Mouse (Mus musculus) limb, embryonic 11.5 days (tissue): ENCODE results near the gene Ackr2. TPM values are rescaled to one million over a fixed set of nuclear protein-coding genes. Genes with fewer than 3 reads are reported as not detected.

Experiments used
- ATAC-seq: fragments of 200-750 bp; cut with Nextera tagmentation; 2 replicates; pipeline ENCODE4 v1.8.0; 2017; ENCODE audit warnings: low read depth; ENCODE audit not compliant: insufficient number of reproducible peaks, low FRiP score, low TSS enrichment
- DNase-seq: peaks from one replicate; pipeline ENCODE4 v3.0.0-alpha.2; 2015; ENCODE audit warnings: low spot score
- H3K27ac ChIP-seq: fragments of 300-500 bp; sonication (generic); replicated peaks from 2 replicates; pipeline ENCODE4 v1.5.1; 2014; ENCODE audit warnings: low read depth, mild to moderate bottlenecking, low read length
- H3K27me3 ChIP-seq: fragments of 300-500 bp; sonication (generic); 2 replicates; pipeline ENCODE4 v1.6.1; 2014; ENCODE audit warnings: mild to moderate bottlenecking, low read length, mixed read lengths; ENCODE audit not compliant: control insufficient read depth, insufficient read depth
- H3K36me3 ChIP-seq: fragments of 300-500 bp; sonication (generic); 2 replicates; pipeline ENCODE4 v1.6.1; 2014; ENCODE audit warnings: mild to moderate bottlenecking, low read length, moderate library complexity, mixed read lengths; ENCODE audit not compliant: control insufficient read depth, insufficient read depth
- H3K4me1 ChIP-seq: fragments of 300-500 bp; sonication (generic); 2 replicates; pipeline ENCODE4 v1.6.1; 2014; ENCODE audit warnings: low read length, mixed read lengths; ENCODE audit not compliant: control insufficient read depth, insufficient read depth
- H3K4me2 ChIP-seq: fragments of 300-500 bp; sonication (generic); 2 replicates; pipeline ENCODE4 v1.6.1; 2014; ENCODE audit warnings: low read depth, mild to moderate bottlenecking, moderate library complexity; ENCODE audit not compliant: severe bottlenecking
- H3K4me3 ChIP-seq: fragments of 300-500 bp; sonication (generic); 2 replicates; pipeline ENCODE4 v1.5.1; 2014; ENCODE audit warnings: low read depth, low read length
- H3K9ac ChIP-seq: fragments of 300-500 bp; sonication (generic); 2 replicates; pipeline ENCODE4 v1.6.1; 2014; ENCODE audit warnings: mild to moderate bottlenecking, low read length
- H3K9me3 ChIP-seq: fragments of 300-500 bp; sonication (generic); 2 replicates; pipeline ENCODE4 v1.6.1; 2016; ENCODE audit warnings: low read length; ENCODE audit not compliant: control insufficient read depth
- WGBS: fragments of 180-500 bp; shearing (Covaris S2); extraction: QIAGEN DNeasy Blood & Tissue Kit; methylation state at CpG from one replicate; pipeline ENCODE4 v1.1.7; 2014; 5-methylcytosine and 5-hydroxymethylcytosine counted together
- polyA plus RNA-seq: library from polyadenylated mRNA; unstranded; fragments of >200 nt; fragmentation: Nextera tagmentation; extraction: Ambion mirVana; gene quantifications from 2 replicates; pipeline ENCODE4 v1.2.1, GENCODE M21; 2014

Gene Ackr2
- polyA plus RNA-seq, 1 experiment from 2014 or later = 0.17 TPM

DNA sequence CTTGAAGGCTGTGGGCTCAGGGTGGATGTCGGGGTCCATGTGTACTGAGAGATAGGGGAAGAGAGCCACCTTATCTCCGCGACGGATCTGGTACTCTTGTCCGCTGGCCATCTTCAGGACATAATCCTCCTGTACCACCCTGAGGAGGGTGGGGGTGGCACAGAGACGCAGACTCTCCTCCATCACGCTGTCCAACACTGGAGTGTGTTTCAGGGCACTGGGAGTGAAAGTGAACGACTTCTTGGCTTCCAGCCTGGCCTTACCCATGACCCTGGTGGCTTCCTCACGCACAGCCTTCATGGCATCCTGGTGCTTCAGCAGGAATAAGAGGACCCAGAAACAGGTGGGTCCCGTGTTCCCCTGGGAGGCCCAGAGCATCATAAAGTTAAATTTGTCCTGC lies 16.9 kb downstream of the Ackr2 start:
- no peaks in the 10 kb centered on the region for H3K36me3 ChIP-seq
- 92% methylated on average over 10 of the region's 10 CpGs for WGBS

DNA sequence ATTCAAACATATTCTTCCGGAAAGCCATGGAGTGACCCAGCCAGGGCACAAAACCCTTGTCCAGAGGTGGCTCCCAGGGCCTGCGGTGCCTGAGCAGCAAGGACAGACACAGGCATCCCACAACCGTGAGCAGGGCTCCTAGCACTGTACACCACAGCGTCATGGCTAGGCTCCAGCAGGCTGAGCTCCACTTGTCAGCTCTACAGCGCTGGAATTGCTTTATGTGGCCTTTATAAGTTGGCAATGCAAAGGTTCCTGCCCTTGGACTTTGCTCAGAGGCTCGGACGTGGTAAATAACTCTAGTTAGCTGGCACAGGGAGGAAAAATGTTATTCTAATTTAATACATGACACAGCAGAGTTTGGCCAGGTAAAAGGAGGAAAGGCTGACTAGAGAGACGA lies 17.9 kb downstream of the Ackr2 start, which contains the start of gene Cyp8b1:
TSS of gene Cyp8b1 (minus strand) at position 204 of the 400 bp plus-strand sequence.
- no peaks in the 10 kb centered on the region for H3K4me1 ChIP-seq
- H3K27ac ChIP-seq = no peak within 1 kb of the TSS
- H3K4me2 ChIP-seq = no peak within 1 kb of the TSS
- 82% methylated on average over 8 of the region's 8 CpGs for WGBS
- ATAC-seq = no peak
- no peaks in the 10 kb centered on the region for H3K36me3 ChIP-seq
- no peaks in the 10 kb centered on the region for H3K9me3 ChIP-seq
- H3K9ac ChIP-seq = no peak within 1 kb of the TSS
- no peak within 1 kb of the TSS for H3K4me3 ChIP-seq
- no peaks in the 10 kb centered on the region for H3K27me3 ChIP-seq
- DNase-seq = no peak

More for the DNA sequence above, 16.9 kb downstream of the Ackr2 start:
- Histone ChIP-seq H3K9me3 (no peaks in the 10 kb centered on the region), H3K4me2 (no peak overlapping the region), H3K27me3 (no peaks in the 10 kb centered on the region), H3K9ac (no peak overlapping the region), H3K4me1 (no peaks in the 10 kb centered on the region), H3K27ac (no peak overlapping the region), H3K4me3 (no peak overlapping the region)
- DNase-seq = no peak
- no peak for ATAC-seq

DNA sequence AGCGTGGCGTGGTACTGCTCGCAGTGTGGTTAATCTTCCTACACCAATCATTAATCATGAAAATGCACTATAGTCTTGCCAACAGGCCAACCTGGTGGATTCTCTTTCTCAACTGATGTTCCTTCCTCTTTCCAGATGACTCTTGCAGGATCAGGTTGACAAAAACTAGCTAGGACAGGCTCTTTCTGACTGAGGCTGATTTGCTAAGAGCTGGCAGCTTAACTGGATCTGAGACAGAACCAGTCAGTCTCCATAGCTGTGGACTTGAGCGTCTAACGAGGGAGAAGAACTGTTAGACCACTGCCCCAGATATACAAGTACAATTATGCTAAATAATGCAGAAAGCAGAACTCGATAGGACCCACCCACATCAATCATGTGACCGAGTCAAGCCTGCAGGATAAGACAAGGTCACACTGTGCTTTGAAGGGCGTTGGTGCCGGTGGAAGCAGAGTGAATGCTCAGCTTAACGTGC lies 20.9 kb downstream of the Ackr2 start:
- Histone ChIP-seq H3K4me2 (no peak overlapping the region), H3K36me3 (no peaks in the 10 kb centered on the region), H3K27me3 (no peaks in the 10 kb centered on the region), H3K4me3 (no peak overlapping the region), H3K9me3 (no peaks in the 10 kb centered on the region), H3K4me1 (no peaks in the 10 kb centered on the region), H3K27ac (no peak overlapping the region), H3K9ac (no peak overlapping the region)
- WGBS = 82% methylated on average over 10 of the region's 10 CpGs
- DNase-seq (no peak), ATAC-seq (no peak)

- H3K4me1 ChIP-seq = peaks cover 5% of the 10 kb centered on the region; the same call in 1 of the 2 replicates
- no peaks in the 10 kb centered on the region for H3K27me3 ChIP-seq
- no peak for ATAC-seq
- no peaks in the 10 kb centered on the region for H3K36me3 ChIP-seq
- 89% methylated on average over 8 of the region's 8 CpGs for WGBS
- no peak overlapping the region for H3K27ac ChIP-seq
- no peak overlapping the region for H3K4me3 ChIP-seq
- DNase-seq = no peak
- no peak overlapping the region for H3K4me2 ChIP-seq
- no peak overlapping the region for H3K9ac ChIP-seq
- H3K9me3 ChIP-seq = no peaks in the 10 kb centered on the region
Measured at GRCm38 (mm10) chr9:121923443-121923842, 25.3 kb downstream of the Ackr2 start.

GRCm38 (mm10) chr9:121923906-121924305 lies 25.8 kb downstream of the Ackr2 start:
- Histone ChIP-seq H3K4me3 (no peak overlapping the region), H3K27ac (no peak overlapping the region), H3K36me3 (no peaks in the 10 kb centered on the region), H3K4me2 (no peak overlapping the region), H3K9ac (no peak overlapping the region), H3K4me1 (peaks cover 5% of the 10 kb centered on the region; the same call in 1 of the 2 replicates), H3K27me3 (no peaks in the 10 kb centered on the region), H3K9me3 (no peaks in the 10 kb centered on the region)
- DNase-seq (no peak), ATAC-seq (no peak)
- WGBS = 85% methylated on average over 5 of the region's 5 CpGs

DNA sequence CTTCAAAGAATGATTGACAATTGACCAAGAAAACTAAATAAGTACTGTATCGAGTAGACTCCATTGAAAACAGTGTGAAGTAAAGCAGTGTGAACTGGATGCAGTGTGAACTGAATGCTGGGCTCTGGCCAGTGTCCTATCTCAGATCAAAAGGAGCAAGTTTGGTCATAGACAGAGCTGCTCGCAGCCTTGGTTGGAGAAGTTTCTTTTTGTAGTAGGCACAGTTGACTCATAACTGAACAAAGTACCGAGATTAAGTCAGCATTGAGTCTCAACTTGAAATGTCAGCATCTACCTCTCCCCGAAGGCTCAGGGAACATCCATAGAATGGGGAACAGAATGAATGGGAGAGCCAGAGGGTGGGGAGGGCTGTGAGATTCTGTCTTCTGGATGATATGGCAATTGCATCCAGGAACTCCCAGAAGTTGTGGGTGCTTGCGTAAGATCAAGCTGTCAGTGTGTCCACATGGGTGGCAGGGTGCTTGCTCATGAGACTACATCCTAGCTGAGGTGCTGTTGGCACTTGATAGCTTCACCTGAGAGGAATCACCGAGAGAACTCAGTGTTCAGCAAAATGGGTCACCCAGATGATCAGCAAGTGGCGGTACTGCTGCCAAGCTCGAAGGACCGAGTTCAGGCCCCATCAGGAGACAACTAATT lies 26.9 kb downstream of the Ackr2 start:
- H3K4me3 ChIP-seq = no peak overlapping the region
- DNase-seq (no peak), ATAC-seq (no peak)
- no peaks in the 10 kb centered on the region for H3K27me3 ChIP-seq
- no peak overlapping the region for H3K4me2 ChIP-seq
- no peaks in the 10 kb centered on the region for H3K36me3 ChIP-seq
- no peak overlapping the region for H3K9ac ChIP-seq
- 94% methylated on average over 9 of the region's 9 CpGs for WGBS
- no peaks in the 10 kb centered on the region for H3K9me3 ChIP-seq
- H3K4me1 ChIP-seq = peaks cover 5% of the 10 kb centered on the region; the same call in 1 of the 2 replicates
- no peak overlapping the region for H3K27ac ChIP-seq

GRCm38 (mm10) chr9:121925959-121926358 lies 27.8 kb downstream of the Ackr2 start:
- Histone ChIP-seq H3K36me3 (no peaks in the 10 kb centered on the region), H3K4me2 (no peak overlapping the region), H3K4me3 (no peak overlapping the region), H3K9ac (no peak overlapping the region), H3K27me3 (no peaks in the 10 kb centered on the region), H3K4me1 (peaks cover 5% of the 10 kb centered on the region; the same call in 1 of the 2 replicates), H3K9me3 (no peaks in the 10 kb centered on the region), H3K27ac (no peak overlapping the region)
- 59% methylated on average over 8 of the region's 8 CpGs for WGBS
- no peak for DNase-seq
- ATAC-seq = no peak

DNA sequence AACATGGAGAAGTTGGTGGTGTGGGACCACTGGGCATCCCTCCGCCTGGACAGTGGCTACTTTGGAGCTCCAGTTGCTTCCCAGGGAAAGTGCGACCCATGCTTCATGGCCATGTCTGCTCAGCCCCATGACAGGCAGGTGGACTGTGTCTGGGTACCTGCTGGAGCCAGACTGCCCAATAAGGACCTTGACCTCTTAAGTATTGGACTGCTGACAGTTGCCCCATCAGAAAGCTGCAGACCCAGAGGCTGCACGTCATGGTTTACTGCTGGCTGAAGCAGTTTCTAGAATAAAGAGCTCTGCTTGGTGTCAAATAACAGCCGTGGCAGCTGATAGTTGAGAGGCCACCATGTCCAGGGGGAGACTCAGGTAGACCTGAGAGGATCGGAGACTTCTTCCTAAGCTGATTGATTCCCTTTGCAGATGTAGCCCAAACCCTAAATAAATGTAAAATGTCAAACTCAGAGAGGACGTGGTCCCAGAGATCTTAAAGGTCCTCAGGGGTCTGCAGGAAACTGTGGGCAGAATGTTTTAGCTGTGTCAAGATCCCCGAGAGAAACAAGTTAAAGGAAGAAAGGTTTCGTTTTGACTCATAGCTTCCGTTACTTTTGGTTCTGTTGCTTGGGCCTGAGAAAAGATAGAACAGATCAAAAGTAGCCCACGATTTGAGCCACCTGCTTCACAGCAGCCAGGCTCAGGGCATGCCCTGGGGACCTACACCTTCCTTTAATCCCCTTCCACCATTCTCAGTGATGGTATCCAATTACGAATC lies 28.7 kb downstream of the Ackr2 start:
- no peak overlapping the region for H3K4me2 ChIP-seq
- no peak for ATAC-seq
- no peak overlapping the region for H3K4me3 ChIP-seq
- H3K27me3 ChIP-seq = no peaks in the 10 kb centered on the region
- WGBS = 58% methylated on average over 11 of the region's 11 CpGs
- peaks cover 5% of the 10 kb centered on the region; the same call in 1 of the 2 replicates for H3K4me1 ChIP-seq
- H3K27ac ChIP-seq = no peak overlapping the region
- no peaks in the 10 kb centered on the region for H3K9me3 ChIP-seq
- no peak for DNase-seq
- no peak overlapping the region for H3K9ac ChIP-seq
- H3K36me3 ChIP-seq = no peaks in the 10 kb centered on the region
